ENCODE assay signal across 13 mouse cellular contexts in genomic region chr5:140582995-140583731, GRCm38 (mm10). TPM values are rescaled to one million over a fixed set of nuclear protein-coding genes. Genes with fewer than 3 reads are reported as not detected.
DNase-seq lines count a peak whose midpoint lies in the region; ATAC-seq and TF ChIP-seq lines count a peak whose summit lies in the region.
"Had no signal": no experiment of that assay in that cellular context is flagged by ENCODE, and none has a peak within 500 bp of the region (broad histone marks: within the 10 kb centered on the region; RNA-seq: fewer than 3 reads in every experiment).

No protein-coding gene starts in this region.

- DNase-seq in liver, postnatal 0 days = peak; percentile 11
- DNase-seq in liver, embryonic 11.5 days (ENCODE audit: low spot score) = no peak
- peak; percentile 50 for DNase-seq in gastrocnemius, postnatal 10 days
- peak; percentile 67 for DNase-seq in midbrain, embryonic 10.5 days (ENCODE audit: low spot score)
- DNase-seq in layer of hippocampus, postnatal 14 days (ENCODE audit: low spot score in 2 of 2) = no peak
- no peak for DNase-seq in lung, adult 2 months
- no peak for DNase-seq in adrenal gland, adult 8-10 months

- TF ChIP-seq CTCF in liver, postnatal 0 days (IDR thresholded peaks at IDR 0.05; ENCODE audit: low read depth) = no peak
- no peak for TF ChIP-seq CTCF in lung, adult 2 months (IDR thresholded peaks at IDR 0.05; ENCODE audit: insufficient read depth, low read length)

- no peak for ATAC-seq in liver, postnatal 0 days
- no peak for ATAC-seq in liver, embryonic 11.5 days (replicated peaks; ENCODE audit: low FRiP score)
- ATAC-seq in heart, embryonic 12.5 days (ENCODE audit: insufficient number of reproducible peaks, low FRiP score) = no peak

- no peak for TF ChIP-seq EP300 in liver, postnatal 0 days (IDR thresholded peaks at IDR 0.05; ENCODE audit: low read depth)

- no peaks in the 10 kb centered on the region for H3K27me3 ChIP-seq in liver, postnatal 0 days (ENCODE audit: insufficient read depth, low read length)
- H3K27me3 ChIP-seq in liver, embryonic 11.5 days (replicated peaks; ENCODE audit: control insufficient read depth, insufficient read depth, low read length) = peaks cover 5% of the 10 kb centered on the region; the same call in 1 of the 2 replicates
- peaks cover 25% of the 10 kb centered on the region for H3K27me3 ChIP-seq in midbrain, embryonic 10.5 days (ENCODE audit: low read depth, poor library complexity, severe bottlenecking)
- H3K27me3 ChIP-seq in heart, embryonic 12.5 days (replicated peaks) = peaks cover 33% of the 10 kb centered on the region
- H3K27me3 ChIP-seq: stomach, embryonic 15.5 days had no signal

- WGBS in liver, postnatal 0 days (ENCODE audit: insufficient replicate concordance) = 58% methylated on average over 7 of the region's 8 CpGs
- 52% methylated on average over 8 of the region's 8 CpGs for WGBS in liver, embryonic 11.5 days
- 9% methylated on average over 8 of the region's 8 CpGs for WGBS in midbrain, embryonic 10.5 days
- WGBS in lung, adult 2 months = 64% methylated on average over 8 of the region's 8 CpGs
- WGBS in heart, embryonic 12.5 days = 38% methylated on average over 8 of the region's 8 CpGs

- H3K4me1 ChIP-seq in liver, postnatal 0 days (ENCODE audit: insufficient read depth) = no peaks in the 10 kb centered on the region
- H3K4me1 ChIP-seq in liver, embryonic 11.5 days (replicated peaks; ENCODE audit: control insufficient read depth, insufficient read depth, low read length) = no peaks in the 10 kb centered on the region; the same call in 1 of the 2 replicates
- peaks cover 89% of the 10 kb centered on the region for H3K4me1 ChIP-seq in midbrain, embryonic 10.5 days
- H3K4me1 ChIP-seq in lung, adult 2 months (ENCODE audit: control insufficient read depth, insufficient read depth, low read length) = no peaks in the 10 kb centered on the region
- H3K4me1 ChIP-seq in heart, embryonic 12.5 days (replicated peaks) = peaks cover 12% of the 10 kb centered on the region
- H3K4me1 ChIP-seq: liver, embryonic 15.5 days had no signal

- H3K27ac ChIP-seq in liver, postnatal 0 days (ENCODE audit: low read depth) = no peak overlapping the region
- H3K27ac ChIP-seq in liver, embryonic 11.5 days (ENCODE audit: low read depth, low read length) = no peak overlapping the region
- H3K27ac ChIP-seq in midbrain, embryonic 10.5 days (replicated peaks) = peak overlapping the region; percentile 91
- no peak overlapping the region for H3K27ac ChIP-seq in heart, embryonic 12.5 days (ENCODE audit: poor library complexity, severe bottlenecking)
- H3K27ac ChIP-seq: heart, embryonic 10.5 days; kidney, postnatal 0 days; liver, embryonic 15.5 days; stomach, embryonic 15.5 days had no signal

- H3K9me3 ChIP-seq in liver, postnatal 0 days (ENCODE audit: low read length) = no peaks in the 10 kb centered on the region
- no peaks in the 10 kb centered on the region for H3K9me3 ChIP-seq in liver, embryonic 11.5 days (ENCODE audit: control insufficient read depth, low read length)
- no peaks in the 10 kb centered on the region for H3K9me3 ChIP-seq in midbrain, embryonic 10.5 days (replicated peaks)
- no peaks in the 10 kb centered on the region for H3K9me3 ChIP-seq in heart, embryonic 12.5 days (replicated peaks)
- H3K9me3 ChIP-seq: heart, embryonic 10.5 days; liver, embryonic 15.5 days; stomach, embryonic 15.5 days had no signal

- H3K4me3 ChIP-seq in liver, postnatal 0 days (ENCODE audit: low read depth, low read length) = no peak overlapping the region
- H3K4me3 ChIP-seq in liver, embryonic 11.5 days (ENCODE audit: low read depth, low read length) = no peak overlapping the region
- peak overlapping the region; percentile 28 for H3K4me3 ChIP-seq in midbrain, embryonic 10.5 days
- no peak overlapping the region for H3K4me3 ChIP-seq in lung, adult 2 months (replicated peaks; ENCODE audit: extremely low read depth, low read depth, low read length)
- no peak overlapping the region for H3K4me3 ChIP-seq in heart, embryonic 12.5 days
- H3K4me3 ChIP-seq: heart, embryonic 10.5 days; liver, embryonic 15.5 days; stomach, embryonic 15.5 days had no signal

- no peaks in the 10 kb centered on the region for H3K36me3 ChIP-seq in liver, postnatal 0 days (replicated peaks; ENCODE audit: insufficient read depth, low read length)
- H3K36me3 ChIP-seq in liver, embryonic 11.5 days (ENCODE audit: control insufficient read depth, insufficient read depth, low read length) = no peaks in the 10 kb centered on the region
- no peaks in the 10 kb centered on the region for H3K36me3 ChIP-seq in midbrain, embryonic 10.5 days
- H3K36me3 ChIP-seq in heart, embryonic 12.5 days = no peaks in the 10 kb centered on the region
- H3K36me3 ChIP-seq: heart, embryonic 10.5 days; liver, embryonic 15.5 days; stomach, embryonic 15.5 days had no signal

- no peak overlapping the region for H3K4me2 ChIP-seq in liver, postnatal 0 days (ENCODE audit: low read depth, low read length)
- H3K4me2 ChIP-seq in liver, embryonic 11.5 days = no peak overlapping the region
- no peak overlapping the region for H3K4me2 ChIP-seq in heart, embryonic 12.5 days
- H3K4me2 ChIP-seq: liver, embryonic 15.5 days; stomach, embryonic 15.5 days had no signal

- TF ChIP-seq POLR2A in lung, adult 2 months (IDR thresholded peaks at IDR 0.05; ENCODE audit: borderline replicate concordance, extremely low read depth, low read depth, low read length) = no peak

- no peak overlapping the region for H3K9ac ChIP-seq in liver, postnatal 0 days (replicated peaks)
- H3K9ac ChIP-seq in liver, embryonic 11.5 days (ENCODE audit: low read depth, low read length) = no peak overlapping the region
- no peak overlapping the region for H3K9ac ChIP-seq in heart, embryonic 12.5 days
- H3K9ac ChIP-seq: liver, embryonic 15.5 days; stomach, embryonic 15.5 days had no signal

RNA-seq across cellular contexts. Expression of gene Grifin, which starts 18.3 kb away (rescaled TPM):
- not detected in 2 replicates for polyA plus RNA-seq in liver, postnatal 0 days (2015; fragmentation: Nextera tagmentation; extraction: Ambion mirVana)
- 1.8 and 2.6 TPM in 2 replicates for polyA plus RNA-seq in liver, embryonic 11.5 days (2014; fragmentation: Nextera tagmentation; extraction: Ambion mirVana)
- total RNA-seq in gastrocnemius, postnatal 10 days (2021) = not detected
- 0.62 and 0.63 TPM in 2 replicates for polyA plus RNA-seq in midbrain, embryonic 10.5 days (2016; fragmentation: Nextera tagmentation; extraction: Ambion mirVana)
- total RNA-seq in layer of hippocampus, postnatal 14 days (2021) = not detected
- not detected in 2 replicates for polyA plus RNA-seq in lung, adult 2 months (2012; rRNA removed)
- total RNA-seq in adrenal gland, adult 8-10 months (2022) = not detected
- 0.31 TPM in 1 of 2 replicates, not detected in the other for polyA plus RNA-seq in heart, embryonic 12.5 days (2016; fragmentation: Nextera tagmentation; extraction: Ambion mirVana)
- total RNA-seq: neutrophil, adult 5-6 weeks had no signal
- polyA plus RNA-seq: heart, embryonic 10.5 days; kidney, postnatal 0 days had no signal

RNA-seq across cellular contexts. Expression of gene Lfng, which starts 24.0 kb away (rescaled TPM):
- 5.0 and 5.9 TPM in 2 replicates for polyA plus RNA-seq in liver, postnatal 0 days (2015; fragmentation: Nextera tagmentation; extraction: Ambion mirVana)
- polyA plus RNA-seq in liver, embryonic 11.5 days (2014; fragmentation: Nextera tagmentation; extraction: Ambion mirVana) = 10.6 and 11.0 TPM in 2 replicates
- 1 to 10 TPM; 7.1 to 9.0 TPM for total RNA-seq in gastrocnemius, postnatal 10 days (2021)
- polyA plus RNA-seq in midbrain, embryonic 10.5 days (2016; fragmentation: Nextera tagmentation; extraction: Ambion mirVana) = 43.7 and 50.8 TPM in 2 replicates
- 10 to 100 TPM; 35.8 to 39.7 TPM for total RNA-seq in layer of hippocampus, postnatal 14 days (2021)
- polyA plus RNA-seq in lung, adult 2 months (2012; rRNA removed) = 141 and 163 TPM in 2 replicates
- 10 to 100 TPM; 11.6 to 18.9 (median 17.2) TPM for total RNA-seq in adrenal gland, adult 8-10 months (2022)
- 2.9 and 4.3 TPM in 2 replicates for polyA plus RNA-seq in heart, embryonic 12.5 days (2016; fragmentation: Nextera tagmentation; extraction: Ambion mirVana)

Comparison
In these comparisons a context has a peak if more than half of its experiments do, and no peak if none do; other contexts are left out.
1. DNase-seq: peak in liver, postnatal 0 days (single experiment), gastrocnemius, postnatal 10 days (single experiment) and midbrain, embryonic 10.5 days (single experiment); none in liver, embryonic 11.5 days (single experiment), layer of hippocampus, postnatal 14 days (0 of 2), lung, adult 2 months (single experiment) and adrenal gland, adult 8-10 months (single experiment).